Mouse (Mus musculus): ENCODE measurements around the gene Slitrk5. TPM values are rescaled to one million over a fixed set of nuclear protein-coding genes. Genes with fewer than 3 reads are reported as not detected.
A peak's percentile ranks its signal among the peaks of the same experiment; 100 is the strongest.
"Not testable (repeated sequence)": the region's sequence is repeated elsewhere in the genome, so short reads cannot be mapped to it uniquely, and the experiment has no call there.

The Slitrk5 gene
- total and polyA plus RNA-seq, 2 experiments from 2014 or later, result 31.0 to 55.0 TPM

DNA sequence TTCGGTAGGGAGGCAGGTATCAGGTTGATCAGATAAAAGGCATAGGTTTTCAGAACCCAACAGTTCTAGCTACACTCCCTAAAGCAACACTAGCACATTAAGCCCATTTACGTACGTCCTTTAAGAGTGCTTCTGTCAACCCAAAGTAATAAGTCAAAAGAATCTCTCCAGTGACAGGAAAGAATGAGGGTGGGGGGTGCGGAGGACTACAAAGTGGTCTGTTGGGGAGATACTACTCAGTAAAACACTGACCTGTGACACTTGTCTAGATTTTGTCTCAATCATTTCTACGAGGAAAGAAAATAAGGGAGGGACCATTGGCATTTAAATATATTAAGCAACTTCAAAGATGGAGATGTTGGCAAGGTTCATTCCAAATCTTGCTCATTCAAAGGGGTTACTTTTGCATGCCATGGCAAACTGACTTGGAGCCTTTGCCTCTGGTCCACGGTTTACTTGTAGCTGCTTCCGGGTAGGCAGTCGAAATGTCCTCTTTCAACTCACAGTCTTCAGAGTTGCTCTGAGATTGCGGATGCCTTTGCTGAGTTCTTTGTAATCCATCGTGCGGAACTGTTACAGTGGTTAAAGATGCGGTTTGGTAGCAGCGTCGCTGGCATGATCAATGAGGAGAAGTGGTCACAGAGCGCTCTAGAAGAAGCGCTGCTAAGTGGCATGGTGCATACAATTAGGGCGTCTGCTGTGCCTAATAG, 2.6 kb downstream of the Slitrk5 start:
- peak overlapping the region; percentile 97 for H3K27ac ChIP-seq (ENCODE audit: low read depth, low read length)
- no peaks in the 10 kb centered on the region for H3K9me3 ChIP-seq (ENCODE audit: low read length)
- no peaks in the 10 kb centered on the region for H3K4me1 ChIP-seq (ENCODE audit: insufficient read depth, low read length)
- DNase-seq (ENCODE audit: low spot score) (peak; percentile 51), ATAC-seq (ENCODE audit: low FRiP score) (no peak)
- peak overlapping the region; percentile 94 for H3K9ac ChIP-seq (replicated peaks; ENCODE audit: low read length, poor library complexity, severe bottlenecking)
- WGBS, result under 1% methylated on average over 17 of the region's 17 CpGs
- H3K4me3 ChIP-seq (ENCODE audit: low read depth, low read length), result peak overlapping the region; percentile 92
- H3K36me3 ChIP-seq (ENCODE audit: insufficient read depth, low read length), result peaks cover 4% of the 10 kb centered on the region; the same call in 1 of the 2 replicates
- H3K27me3 ChIP-seq (ENCODE audit: insufficient read depth, low read length), result no peaks in the 10 kb centered on the region
- TF ChIP-seq CTCF (IDR thresholded peaks at IDR 0.05), result no peak
- peak overlapping the region; percentile 68 for H3K4me2 ChIP-seq (ENCODE audit: low read depth, low read length, poor library complexity, severe bottlenecking)

DNA sequence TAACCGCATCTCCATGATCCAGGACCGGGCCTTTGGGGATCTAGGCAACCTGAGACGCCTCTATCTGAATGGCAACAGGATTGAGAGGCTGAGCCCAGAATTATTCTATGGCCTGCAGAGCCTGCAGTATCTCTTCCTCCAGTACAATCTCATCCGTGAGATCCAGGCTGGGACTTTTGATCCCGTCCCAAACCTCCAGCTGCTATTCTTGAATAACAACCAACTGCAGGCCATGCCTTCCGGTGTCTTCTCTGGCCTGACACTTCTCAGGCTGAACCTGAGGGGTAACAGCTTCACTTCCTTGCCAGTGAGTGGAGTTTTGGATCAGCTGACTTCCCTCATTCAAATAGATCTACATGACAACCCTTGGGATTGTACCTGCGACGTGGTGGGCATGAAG, 5.4 kb downstream of the Slitrk5 start:
- H3K36me3 ChIP-seq (ENCODE audit: insufficient read depth, low read length), result peaks cover 4% of the 10 kb centered on the region; the same call in 1 of the 2 replicates
- no peak for TF ChIP-seq CTCF (IDR thresholded peaks at IDR 0.05)
- no peaks in the 10 kb centered on the region for H3K27me3 ChIP-seq (ENCODE audit: insufficient read depth, low read length)
- no peak for ATAC-seq (ENCODE audit: low FRiP score)
- WGBS, result 75% methylated on average over 8 of the region's 8 CpGs
- H3K4me1 ChIP-seq (ENCODE audit: insufficient read depth, low read length), result no peaks in the 10 kb centered on the region
- DNase-seq (ENCODE audit: low spot score), result no peak
- no peaks in the 10 kb centered on the region for H3K9me3 ChIP-seq (ENCODE audit: low read length)
- no peak overlapping the region for H3K27ac ChIP-seq (ENCODE audit: low read depth, low read length)
- no peak overlapping the region for H3K9ac ChIP-seq (replicated peaks; ENCODE audit: low read length, poor library complexity, severe bottlenecking)
- H3K4me2 ChIP-seq (ENCODE audit: low read depth, low read length, poor library complexity, severe bottlenecking), result no peak overlapping the region
- H3K4me3 ChIP-seq (ENCODE audit: low read depth, low read length), result no peak overlapping the region

DNA sequence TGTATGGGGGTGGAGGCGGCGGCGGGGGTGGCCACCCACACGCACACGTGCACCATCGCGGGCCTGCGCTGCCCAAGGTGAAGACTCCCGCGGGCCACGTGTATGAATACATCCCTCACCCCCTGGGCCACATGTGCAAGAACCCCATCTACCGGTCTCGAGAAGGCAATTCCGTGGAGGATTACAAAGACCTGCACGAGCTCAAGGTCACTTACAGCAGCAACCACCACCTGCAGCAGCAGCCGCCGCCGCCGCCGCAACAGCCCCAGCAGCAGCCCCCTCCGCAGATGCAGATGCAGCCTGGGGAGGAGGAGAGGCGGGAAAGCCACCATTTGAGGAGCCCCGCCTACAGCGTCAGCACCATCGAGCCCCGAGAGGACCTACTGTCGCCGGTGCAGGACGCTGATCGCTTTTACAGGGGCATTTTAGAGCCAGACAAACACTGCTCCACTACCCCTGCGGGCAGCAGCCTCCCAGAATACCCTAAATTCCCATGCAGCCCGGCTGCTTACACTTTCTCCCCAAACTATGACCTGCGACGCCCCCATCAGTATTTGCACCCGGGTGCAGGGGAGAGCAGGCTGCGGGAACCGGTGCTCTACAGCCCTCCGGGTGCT, 6.3 kb downstream of the Slitrk5 start:
- H3K4me1 ChIP-seq (ENCODE audit: insufficient read depth, low read length), result no peaks in the 10 kb centered on the region
- peak; percentile 13; the same call in 1 of the 2 replicates for TF ChIP-seq CTCF (IDR thresholded peaks at IDR 0.05)
- no peaks in the 10 kb centered on the region for H3K9me3 ChIP-seq (ENCODE audit: low read length)
- ATAC-seq (ENCODE audit: low FRiP score) (peak; percentile 58), DNase-seq (ENCODE audit: low spot score) (peak; percentile 45)
- no peaks in the 10 kb centered on the region for H3K27me3 ChIP-seq (ENCODE audit: insufficient read depth, low read length)
- H3K9ac ChIP-seq (replicated peaks; ENCODE audit: low read length, poor library complexity, severe bottlenecking), result peak overlapping the region; percentile 42; the same call in 1 of the 2 replicates
- WGBS, result 2% methylated on average over 37 of the region's 38 CpGs
- peak overlapping the region; percentile 80 for H3K4me2 ChIP-seq (ENCODE audit: low read depth, low read length, poor library complexity, severe bottlenecking)
- H3K4me3 ChIP-seq (ENCODE audit: low read depth, low read length), result peak overlapping the region; percentile 42
- H3K27ac ChIP-seq (ENCODE audit: low read depth, low read length), result no peak overlapping the region
- peaks cover 4% of the 10 kb centered on the region; the same call in 1 of the 2 replicates for H3K36me3 ChIP-seq (ENCODE audit: insufficient read depth, low read length)

DNA sequence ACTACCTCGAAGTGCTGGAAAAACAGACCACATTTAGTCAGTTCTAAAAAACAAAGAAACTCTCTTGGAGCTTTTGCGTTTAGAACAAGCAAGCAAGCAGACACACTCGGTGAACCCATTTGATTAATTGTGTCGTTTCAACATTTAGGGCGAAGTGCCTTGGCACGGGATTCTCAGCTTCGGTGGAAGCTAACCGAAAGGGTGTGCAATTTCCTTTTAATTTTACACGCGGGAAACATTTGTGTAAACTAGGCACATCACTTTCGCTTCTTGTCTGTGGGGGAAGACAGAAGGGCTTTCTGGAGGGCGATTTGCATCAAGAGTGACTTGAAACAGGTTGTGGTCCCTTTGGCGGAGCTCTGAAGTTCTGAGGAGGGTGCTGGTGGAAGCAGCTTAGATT, 6.9 kb downstream of the Slitrk5 start:
- 13% methylated on average over 13 of the region's 13 CpGs for WGBS
- TF ChIP-seq CTCF (IDR thresholded peaks at IDR 0.05), result no peak
- Histone ChIP-seq H3K27me3 (ENCODE audit: insufficient read depth, low read length) (no peaks in the 10 kb centered on the region), H3K27ac (ENCODE audit: low read depth, low read length) (no peak overlapping the region), H3K9ac (replicated peaks; ENCODE audit: low read length, poor library complexity, severe bottlenecking) (peak overlapping the region; percentile 42; the same call in 1 of the 2 replicates), H3K4me2 (ENCODE audit: low read depth, low read length, poor library complexity, severe bottlenecking) (peak overlapping the region; percentile 80), H3K9me3 (ENCODE audit: low read length) (no peaks in the 10 kb centered on the region), H3K4me3 (ENCODE audit: low read depth, low read length) (peak overlapping the region; percentile 42), H3K36me3 (ENCODE audit: insufficient read depth, low read length) (peaks cover 4% of the 10 kb centered on the region; the same call in 1 of the 2 replicates), H3K4me1 (ENCODE audit: insufficient read depth, low read length) (no peaks in the 10 kb centered on the region)
- no peak for ATAC-seq (ENCODE audit: low FRiP score)
- DNase-seq (ENCODE audit: low spot score), result peak; percentile 36

DNA sequence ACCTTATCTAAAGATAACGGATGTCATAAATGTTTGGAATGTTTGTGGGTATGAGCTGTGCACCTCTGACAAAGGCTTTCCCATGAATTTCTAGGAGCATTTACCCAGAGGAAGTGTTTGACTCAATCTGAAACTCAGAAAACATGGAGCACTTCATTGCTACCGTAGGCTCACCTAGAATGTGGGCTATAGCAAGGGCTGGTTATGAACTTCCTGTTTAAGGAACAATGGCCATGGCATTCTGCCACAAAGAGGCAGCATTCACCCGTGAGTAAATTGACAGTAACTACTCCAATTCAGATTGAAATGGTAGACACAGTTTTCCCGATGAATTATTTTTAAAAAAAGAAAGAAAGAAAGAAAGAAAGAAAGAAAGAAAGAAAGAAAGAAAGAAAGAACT, 8.6 kb downstream of the Slitrk5 start:
- H3K4me2 ChIP-seq (ENCODE audit: low read depth, low read length, poor library complexity, severe bottlenecking), result no peak overlapping the region
- WGBS, result 70% methylated on average over 4 of the region's 4 CpGs
- peak; percentile 48 for TF ChIP-seq CTCF (IDR thresholded peaks at IDR 0.05)
- DNase-seq (ENCODE audit: low spot score), result no peak
- H3K4me1 ChIP-seq (ENCODE audit: insufficient read depth, low read length), result no peaks in the 10 kb centered on the region
- H3K4me3 ChIP-seq (ENCODE audit: low read depth, low read length), result no peak overlapping the region
- no peaks in the 10 kb centered on the region for H3K9me3 ChIP-seq (ENCODE audit: low read length)
- H3K27me3 ChIP-seq (ENCODE audit: insufficient read depth, low read length), result no peaks in the 10 kb centered on the region
- no peak overlapping the region for H3K9ac ChIP-seq (replicated peaks; ENCODE audit: low read length, poor library complexity, severe bottlenecking)
- H3K36me3 ChIP-seq (ENCODE audit: insufficient read depth, low read length), result peaks cover 4% of the 10 kb centered on the region; the same call in 1 of the 2 replicates
- no peak overlapping the region for H3K27ac ChIP-seq (ENCODE audit: low read depth, low read length)
- ATAC-seq (ENCODE audit: low FRiP score), result no peak

DNA sequence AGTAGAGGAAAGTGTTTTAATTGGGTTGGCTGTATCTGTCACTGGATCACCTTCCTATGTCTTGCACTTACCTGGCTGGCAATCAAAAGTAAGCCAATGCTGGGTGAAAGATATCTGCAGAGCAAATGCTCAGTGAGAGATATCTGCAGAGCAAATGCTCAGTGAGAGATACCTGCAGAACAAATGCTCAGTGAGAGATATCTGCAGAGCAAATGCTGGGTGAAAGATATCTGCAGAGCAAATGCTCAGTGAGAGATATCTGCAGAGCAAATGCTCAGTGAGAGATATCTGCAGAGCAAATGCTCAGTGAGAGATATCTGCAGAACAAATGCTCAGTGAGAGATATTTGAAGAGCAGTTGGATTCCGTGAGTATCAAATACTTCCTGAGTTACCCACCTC, 15.2 kb downstream of the Slitrk5 start:
- H3K9ac ChIP-seq (replicated peaks; ENCODE audit: low read length, poor library complexity, severe bottlenecking); H3K4me1 ChIP-seq (ENCODE audit: insufficient read depth, low read length); H3K4me2 ChIP-seq (ENCODE audit: low read depth, low read length, poor library complexity, severe bottlenecking); ATAC-seq (ENCODE audit: low FRiP score); H3K27ac ChIP-seq (ENCODE audit: low read depth, low read length); H3K9me3 ChIP-seq (ENCODE audit: low read length); DNase-seq (ENCODE audit: low spot score); H3K27me3 ChIP-seq (ENCODE audit: insufficient read depth, low read length); H3K36me3 ChIP-seq (ENCODE audit: insufficient read depth, low read length); H3K4me3 ChIP-seq (ENCODE audit: low read depth, low read length): not testable (repeated sequence)
- 83% methylated on average over 1 of the region's 1 CpGs for WGBS
